Mouse (Mus musculus) MEL (cell line): ENCODE measurements around the gene Pcmt1. TPM values are rescaled to one million over a fixed set of nuclear protein-coding genes. Genes with fewer than 3 reads are reported as not detected.

Source experiments
- DNase-seq: peaks from one replicate; pipeline ENCODE4 v3.0.0; 2011; ENCODE audit warnings: low read depth, low spot score
- H3K27ac ChIP-seq: 2 replicates; pipeline ENCODE4 v1.5.1; 2012; ENCODE audit warnings: low read depth, mild to moderate bottlenecking, control low read depth, low read length, moderate library complexity; ENCODE audit not compliant: control insufficient read depth
- H3K27me3 ChIP-seq, 2 experiments: fragments of 150-350 bp in 1 of 2; sonication (generic) in 1 of 2; 2 replicates each; pipeline ENCODE4 v1.6.1; 2012; ENCODE audit warnings: low read length in 2 of 2, mild to moderate bottlenecking in 2 of 2, improper control_type of control experiment in 1 of 2, moderate library complexity in 1 of 2; ENCODE audit not compliant: insufficient read depth in 2 of 2, control insufficient read depth in 1 of 2
- H3K36me3 ChIP-seq, 2 experiments: 2 replicates each; pipeline ENCODE4 v1.6.1; 2012 to 2014; ENCODE audit warnings: low read length in 2 of 2, improper control_type of control experiment in 1 of 2, inconsistent platforms in 1 of 2, mild to moderate bottlenecking in 1 of 2; ENCODE audit not compliant: insufficient read depth in 2 of 2, control insufficient read depth in 1 of 2
- H3K4me1 ChIP-seq, 2 experiments: fragments of 150-350 bp in 1 of 2; sonication (generic) in 1 of 2; 2 replicates each; pipeline ENCODE4 v1.6.1; 2012; ENCODE audit warnings: low read length in 2 of 2, improper control_type of control experiment in 1 of 2, mild to moderate bottlenecking in 1 of 2; ENCODE audit not compliant: insufficient read depth in 2 of 2, control insufficient read depth in 1 of 2
- H3K4me3 ChIP-seq, 2 experiments: fragments of 150-350 bp in 1 of 2; sonication (generic) in 1 of 2; 2 replicates each; pipeline ENCODE4 v1.5.1; 2012; ENCODE audit warnings: low read depth in 2 of 2, low read length in 2 of 2, mild to moderate bottlenecking in 2 of 2, moderate library complexity in 2 of 2, control low read depth in 1 of 2, improper control_type of control experiment in 1 of 2; ENCODE audit not compliant: control insufficient read depth in 1 of 2, insufficient read depth in 1 of 2
- H3K79me2 ChIP-seq: 2 replicates; pipeline ENCODE4 v1.6.1; 2012; ENCODE audit warnings: mild to moderate bottlenecking, low read length, moderate library complexity; ENCODE audit not compliant: control insufficient read depth, poor library complexity, insufficient read depth
- H3K9ac ChIP-seq: 2 replicates; pipeline ENCODE4 v1.6.1; 2012; ENCODE audit warnings: low read depth, mild to moderate bottlenecking, control low read depth, low read length, moderate library complexity; ENCODE audit not compliant: control insufficient read depth, poor library complexity, severe bottlenecking
- H3K9me3 ChIP-seq: fragments of 150-350 bp; sonication (generic); replicated peaks from 2 replicates; pipeline ENCODE4 v1.6.1; 2012; ENCODE audit warnings: mild to moderate bottlenecking, low read length, improper control_type of control experiment, moderate library complexity; ENCODE audit not compliant: insufficient read depth
- CHD1 ChIP-seq: IDR thresholded peaks from 2 replicates; pipeline ENCODE4 v1.6.1; 2012; ENCODE audit warnings: low read depth, mild to moderate bottlenecking, inconsistent platforms, low read length, improper control_type of control experiment
- CHD2 ChIP-seq: IDR thresholded peaks from 2 replicates; pipeline ENCODE4 v1.6.1; 2011; ENCODE audit warnings: low read length, improper control_type of control experiment
- ELF1 ChIP-seq: IDR thresholded peaks from 2 replicates; pipeline ENCODE4 v1.6.1; 2014; ENCODE audit warnings: low read depth, mild to moderate bottlenecking, inconsistent platforms, low read length, improper control_type of control experiment, moderate library complexity
- EP300 ChIP-seq, 2 experiments: IDR thresholded peaks; 2 replicates each; pipeline ENCODE4 v1.6.1; 2011; ENCODE audit warnings: improper control_type of control experiment in 2 of 2, low read length in 2 of 2, low read depth in 1 of 2, mild to moderate bottlenecking in 1 of 2
- ETS1 ChIP-seq: IDR thresholded peaks from 2 replicates; pipeline ENCODE4 v1.6.1; 2012; ENCODE audit warnings: low read depth, mild to moderate bottlenecking, inconsistent platforms, low read length, improper control_type of control experiment, moderate library complexity
- GATA1 ChIP-seq: IDR thresholded peaks from 2 replicates; pipeline ENCODE4 v1.6.1; 2011; ENCODE audit warnings: low read depth, low read length, improper control_type of control experiment
- JUND ChIP-seq: IDR thresholded peaks from 2 replicates; pipeline ENCODE4 v1.6.1; 2011; ENCODE audit warnings: low read depth, mild to moderate bottlenecking, improper control_type of control experiment, low read length
- MAFK ChIP-seq: IDR thresholded peaks from 2 replicates; pipeline ENCODE4 v1.6.1; 2011; ENCODE audit warnings: low read depth, mild to moderate bottlenecking, low read length, improper control_type of control experiment, borderline replicate concordance
- MAX ChIP-seq: IDR thresholded peaks from 2 replicates; pipeline ENCODE4 v1.6.1; 2011; ENCODE audit warnings: low read length, improper control_type of control experiment
- MAZ ChIP-seq: IDR thresholded peaks from 2 replicates; pipeline ENCODE4 v1.6.1; 2012; ENCODE audit warnings: low read depth, mild to moderate bottlenecking, inconsistent platforms, low read length, improper control_type of control experiment
- MEF2A ChIP-seq: IDR thresholded peaks from 2 replicates; pipeline ENCODE4 v1.6.1; 2014; ENCODE audit warnings: low read depth, mild to moderate bottlenecking, inconsistent platforms, low read length, improper control_type of control experiment; ENCODE audit not compliant: poor library complexity, insufficient replicate concordance, severe bottlenecking; ENCODE audit errors: extremely low read depth
- NRF1 ChIP-seq: IDR thresholded peaks from 2 replicates; pipeline ENCODE4 v1.6.1; 2014; ENCODE audit warnings: low read depth, mild to moderate bottlenecking, inconsistent platforms, low read length, improper control_type of control experiment, moderate library complexity; ENCODE audit not compliant: poor library complexity, insufficient read depth, severe bottlenecking
- POLR2AphosphoS2 ChIP-seq: IDR thresholded peaks from 2 replicates; pipeline ENCODE4 v1.6.1; 2011; ENCODE audit warnings: low read length, improper control_type of control experiment
- RCOR1 ChIP-seq: IDR thresholded peaks from 2 replicates; pipeline ENCODE4 v1.6.1; 2012; ENCODE audit warnings: low read depth, mild to moderate bottlenecking, inconsistent platforms, low read length, improper control_type of control experiment
- SIN3A ChIP-seq: IDR thresholded peaks from 2 replicates; pipeline ENCODE4 v1.6.1; 2012; ENCODE audit warnings: low read length, improper control_type of control experiment, inconsistent platforms
- TBP ChIP-seq: IDR thresholded peaks from 2 replicates; pipeline ENCODE4 v1.8.0; 2011; ENCODE audit warnings: low read depth, low read length, improper control_type of control experiment
- UBTF ChIP-seq: IDR thresholded peaks from 2 replicates; pipeline ENCODE4 v1.6.1; 2012; ENCODE audit warnings: low read depth, mild to moderate bottlenecking, inconsistent platforms, low read length, improper control_type of control experiment, moderate library complexity, borderline replicate concordance; ENCODE audit not compliant: insufficient read depth
- USF1 ChIP-seq: IDR thresholded peaks from 2 replicates; pipeline ENCODE4 v1.6.1; 2014; ENCODE audit warnings: low read depth, mild to moderate bottlenecking, inconsistent platforms, low read length, improper control_type of control experiment, moderate library complexity
- ZNF384 ChIP-seq: IDR thresholded peaks from 2 replicates; pipeline ENCODE4 v1.6.1; 2012; ENCODE audit warnings: low read depth, mild to moderate bottlenecking, inconsistent platforms, low read length, improper control_type of control experiment
- polyA plus RNA-seq, 2 experiments: library from polyadenylated mRNA; stranded (reverse) in 1 of 2; unstranded in 1 of 2; fragments of >175 nt in 1 of 2; fragments of >200 nt in 1 of 2; gene quantifications; 2 replicates each; pipeline versions ENCODE4 v1.2.1 to v1.2.4; 2012; ENCODE audit warnings: low replicate concordance in 2 of 2, low read depth in 1 of 2; ENCODE audit not compliant: insufficient read length in 2 of 2, insufficient read depth in 1 of 2, missing spikeins in 1 of 2
- total RNA-seq: library from RNA; depleted of rRNA; stranded (reverse); fragments of 300-350 nt; gene quantifications from 2 replicates; pipeline ENCODE4 v1.2.3, GENCODE M21; 2012

Pcmt1 gene
- total and polyA plus RNA-seq, 3 experiments: 90.7 to 121 TPM; not detected in 1

DNA sequence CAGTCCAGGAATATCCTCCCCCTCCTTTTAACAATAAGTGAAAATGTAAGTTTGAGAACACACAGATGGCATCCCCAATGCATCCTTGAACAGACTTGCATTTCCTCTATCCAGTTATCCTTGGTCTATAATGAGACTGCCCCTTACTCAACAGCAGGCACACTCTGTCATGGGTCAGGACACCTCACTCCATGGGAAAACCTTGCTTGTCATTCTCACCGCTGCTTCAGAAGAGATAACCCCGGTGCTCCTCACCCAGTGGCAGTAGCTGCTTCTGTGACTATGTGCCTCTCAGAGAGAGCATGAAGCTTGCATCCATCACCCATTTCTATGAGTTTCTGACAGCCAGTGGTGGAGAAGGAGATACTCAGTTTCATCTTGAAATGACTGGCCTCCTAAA lies 74.5 kb downstream of the Pcmt1 start:
- TF ChIP-seq ETS1 (no peak), MAFK (no peak), CHD1 (no peak), MAX (no peak), EP300 (IDR thresholded peaks at IDR 0.05; ENCODE audit: low read depth in 1 of 2, low read length in 2 of 2) (no peak), GATA1 (no peak), USF1 (no peak), JUND (no peak), SIN3A (no peak), POLR2AphosphoS2 (no peak), MEF2A (no peak)
- TF ChIP-seq, all 39 proteins: peak for 0
- no peaks in the 10 kb centered on the region for H3K79me2 ChIP-seq
- no peaks in the 10 kb centered on the region for H3K9me3 ChIP-seq
- H3K27me3 ChIP-seq: no peaks in the 10 kb centered on the region
- H3K27ac ChIP-seq: no peak overlapping the region
- H3K36me3 ChIP-seq: no peaks in the 10 kb centered on the region
- H3K4me3 ChIP-seq: no peak overlapping the region
- no peaks in the 10 kb centered on the region for H3K4me1 ChIP-seq
- DNase-seq: no peak
- no peak overlapping the region for H3K9ac ChIP-seq

DNA sequence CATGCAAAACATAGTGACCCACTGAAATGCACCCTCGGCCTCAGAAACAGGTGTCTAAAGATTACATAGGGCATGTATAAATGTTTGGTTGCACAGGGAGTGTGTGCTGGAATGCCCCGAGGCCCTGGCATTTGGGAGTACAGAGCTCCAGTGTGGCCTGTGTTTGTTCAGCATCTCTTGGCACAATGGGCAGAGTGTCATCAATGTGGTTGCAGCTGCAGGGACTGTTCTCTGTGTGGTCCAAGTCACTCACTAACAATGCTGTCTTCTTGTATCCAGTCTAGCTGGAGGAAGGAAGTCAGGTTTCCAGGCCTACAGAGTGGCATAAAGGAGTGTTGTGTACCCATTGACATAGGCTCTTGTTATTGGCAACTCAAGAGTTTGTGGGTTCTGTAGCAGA lies 75.8 kb downstream of the Pcmt1 start:
- Histone ChIP-seq H3K27me3 (no peaks in the 10 kb centered on the region), H3K36me3 (peaks cover 0 to 2% of the 10 kb centered on the region in 2 experiments; a peak in 1 of 4 replicates), H3K4me3 (no peak overlapping the region), H3K4me1 (peaks cover 0 to 2% of the 10 kb centered on the region in 2 experiments; a peak in 1 of 4 replicates), H3K9ac (no peak overlapping the region), H3K79me2 (no peaks in the 10 kb centered on the region), H3K9me3 (no peaks in the 10 kb centered on the region), H3K27ac (no peak overlapping the region)
- TF ChIP-seq CHD1 (no peak), TBP (no peak), SIN3A (no peak), MAX (no peak), UBTF (no peak), NRF1 (no peak), ZNF384 (no peak), CHD2 (no peak), ETS1 (no peak), ELF1 (no peak), EP300 (IDR thresholded peaks at IDR 0.05; ENCODE audit: low read depth in 1 of 2, low read length in 2 of 2) (no peak), RCOR1 (no peak), MAZ (no peak), GATA1 (no peak)
- DNase-seq: no peak
